Mouse (Mus musculus) retina, postnatal 1 day (tissue): ENCODE results near the gene Zfp384.

Experiments
- DNase-seq: peaks from one replicate; pipeline ENCODE4 v3.0.0-alpha.2; 2012

Gene Zfp384

DNA sequence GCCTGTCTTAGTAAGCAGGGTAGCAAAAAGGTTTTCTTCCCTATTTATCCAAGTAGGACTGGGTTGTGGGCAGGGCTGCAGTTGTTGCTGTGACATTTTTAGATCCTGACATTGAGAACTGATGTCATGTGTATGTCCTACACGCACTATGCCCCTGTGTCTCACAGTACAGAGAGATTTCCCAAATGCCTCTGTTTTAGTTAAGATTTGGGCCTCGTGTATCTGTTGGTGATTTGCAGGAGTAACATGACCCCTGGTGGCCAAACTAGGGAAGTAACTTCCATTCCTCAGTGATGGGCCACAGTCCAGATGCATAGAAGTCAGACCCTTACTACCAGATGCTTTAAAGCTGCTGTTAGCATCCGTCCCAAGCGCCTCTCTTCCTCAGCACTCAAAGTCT lies 75.5 kb downstream of the Zfp384 start:
- peak; percentile 85 for DNase-seq
